ENCODE assay signal across 12 mouse cellular contexts in the genomic region with DNA sequence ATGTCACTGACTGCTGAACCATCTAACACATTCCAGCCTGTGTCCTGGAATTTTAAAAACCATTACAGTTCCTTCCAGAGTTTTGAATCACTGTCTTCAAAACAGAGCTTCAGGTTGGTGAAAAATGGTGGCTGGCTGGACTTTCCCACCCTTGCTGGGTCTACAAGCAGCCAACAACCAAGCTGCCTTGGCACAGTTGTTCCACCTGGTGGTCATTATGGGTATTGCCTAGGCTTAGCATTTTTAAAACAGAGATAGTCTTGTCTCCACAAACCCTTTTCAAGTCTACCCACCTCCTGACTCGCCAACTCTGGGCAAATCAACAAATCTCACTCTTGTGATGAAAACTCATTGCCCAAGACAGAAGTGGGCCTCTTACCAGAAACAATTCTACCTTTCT. TPM values are rescaled to one million over a fixed set of nuclear protein-coding genes. Genes with fewer than 3 reads are reported as not detected.
DNase-seq lines count a peak whose midpoint lies in the region; TF ChIP-seq lines count a peak whose summit lies in the region.
"Had no signal": no experiment of that assay in that cellular context is flagged by ENCODE, and none has a peak within 500 bp of the region (broad histone marks: within the 10 kb centered on the region; RNA-seq: fewer than 3 reads in every experiment).

No protein-coding gene starts in this region.

- WGBS in cerebellum, adult 2 months, result 98% methylated on average over 1 of the region's 1 CpGs
- 92% methylated on average over 1 of the region's 1 CpGs for WGBS in lung, adult 2 months

- peaks cover 13% of the 10 kb centered on the region for H3K4me1 ChIP-seq in cerebellum, adult 2 months (ENCODE audit: control insufficient read depth, insufficient read depth, low read length)
- H3K4me1 ChIP-seq in lung, adult 2 months (ENCODE audit: control insufficient read depth, insufficient read depth, low read length), result no peaks in the 10 kb centered on the region
- H3K4me1 ChIP-seq: neural tube, embryonic 13.5 days had no signal

- H3K27ac ChIP-seq in cerebellum, adult 2 months (ENCODE audit: insufficient read depth, low read length), result no peak overlapping the region
- H3K27ac ChIP-seq: neural tube, embryonic 13.5 days had no signal

- no peak for TF ChIP-seq POLR2A in cerebellum, adult 2 months (IDR thresholded peaks at IDR 0.05; ENCODE audit: borderline replicate concordance, insufficient read depth, low read length)
- no peak for TF ChIP-seq POLR2A in lung, adult 2 months (IDR thresholded peaks at IDR 0.05; ENCODE audit: borderline replicate concordance, extremely low read depth, low read depth, low read length)

- no peak for DNase-seq in cerebellum, adult 2 months
- DNase-seq in cerebellum, postnatal 36 days, result no peak
- DNase-seq in lung, adult 2 months, result no peak
- no peak for DNase-seq in lung, postnatal 10 days
- DNase-seq in R1 (ENCODE audit: low read depth, low spot score), result peak; percentile 85
- DNase-seq in natural killer cell, adult 2 months (ENCODE audit: low spot score in 2 of 2), result peak; percentile 35 to 46
- DNase-seq in urinary bladder, postnatal 10 days (ENCODE audit: low spot score), result no peak
- DNase-seq in right cerebral cortex, postnatal 25 days, result no peak
- DNase-seq: adrenal gland, adult 8-10 months; cerebellum, adult 9-11 months; thymus, postnatal 25 days had no signal

- no peak overlapping the region for H3K4me3 ChIP-seq in cerebellum, adult 2 months (replicated peaks; ENCODE audit: insufficient read depth, low read depth, low read length)
- H3K4me3 ChIP-seq in lung, adult 2 months (replicated peaks; ENCODE audit: extremely low read depth, low read depth, low read length), result no peak overlapping the region
- H3K4me3 ChIP-seq: neural tube, embryonic 13.5 days had no signal

- peak; percentile 6; the same call in 1 of the 2 replicates for TF ChIP-seq CTCF in cerebellum, adult 2 months (IDR thresholded peaks at IDR 0.05; ENCODE audit: borderline replicate concordance, insufficient read depth, low read depth, low read length)
- peak; percentile 42; the same call in 1 of the 2 replicates for TF ChIP-seq CTCF in lung, adult 2 months (IDR thresholded peaks at IDR 0.05; ENCODE audit: insufficient read depth, low read length)

- no peaks in the 10 kb centered on the region for H3K27me3 ChIP-seq in cerebellum, adult 2 months (ENCODE audit: control insufficient read depth, insufficient read depth, low read length)
- H3K27me3 ChIP-seq: neural tube, embryonic 13.5 days had no signal

RNA-seq across cellular contexts. Expression of a gene that starts 17.9 kb away (rescaled TPM):
- 34.6 and 38.8 TPM in 2 replicates for polyA plus RNA-seq in cerebellum, adult 2 months (2012; rRNA removed)
- polyA plus RNA-seq in lung, adult 2 months (2012; rRNA removed), result 65.6 and 97.0 TPM in 2 replicates

RNA-seq across cellular contexts. Expression of a gene that starts 24.6 kb away (rescaled TPM):
- polyA plus RNA-seq in cerebellum, adult 2 months (2012; rRNA removed), result 20.4 and 21.0 TPM in 2 replicates
- 20.9 and 26.5 TPM in 2 replicates for polyA plus RNA-seq in lung, adult 2 months (2012; rRNA removed)

Comparison
In these comparisons a context has a peak if more than half of its experiments do, and no peak if none do; other contexts are left out.
1. DNase-seq: peak in R1 (single experiment) and natural killer cell, adult 2 months (2 of 2); none in cerebellum, adult 2 months (0 of 2), cerebellum, postnatal 36 days (0 of 2), lung, adult 2 months (single experiment), lung, postnatal 10 days (single experiment), urinary bladder, postnatal 10 days (single experiment) and right cerebral cortex, postnatal 25 days (single experiment).